Mouse (Mus musculus) neural tube, embryonic 15.5 days (tissue): ENCODE measurements at regions not wholly inside any gene's neighbourhood (a gene's known extent, or its start where the extent isn't known, plus 50 kb on each side); places are given as distances from the start of the nearest gene placed in this dataset.

Experiments used
- ATAC-seq: fragments of 200-750 bp; cut with Nextera tagmentation; 2 replicates; pipeline ENCODE4 v1.8.0; 2017; ENCODE audit warnings: mild to moderate bottlenecking, moderate TSS enrichment, moderate library complexity; ENCODE audit not compliant: low FRiP score
- H3K27ac ChIP-seq: fragments of 300-500 bp; sonication (generic); replicated peaks from 2 replicates; pipeline ENCODE4 v1.5.1; 2015; ENCODE audit warnings: mild to moderate bottlenecking, inconsistent platforms
- H3K27me3 ChIP-seq: fragments of 300-500 bp; sonication (generic); replicated peaks from 2 replicates; pipeline ENCODE4 v1.6.1; 2015; ENCODE audit warnings: inconsistent platforms
- H3K36me3 ChIP-seq: fragments of 300-500 bp; sonication (generic); 2 replicates; pipeline ENCODE4 v1.6.1; 2015; ENCODE audit warnings: inconsistent platforms
- H3K4me1 ChIP-seq: fragments of 300-500 bp; sonication (generic); 2 replicates; pipeline ENCODE4 v1.6.1; 2015; ENCODE audit warnings: inconsistent platforms
- H3K4me2 ChIP-seq: fragments of 300-500 bp; sonication (generic); 2 replicates; pipeline ENCODE4 v1.6.1; 2015; ENCODE audit warnings: inconsistent platforms, mild to moderate bottlenecking, moderate library complexity
- H3K4me3 ChIP-seq: fragments of 300-500 bp; sonication (generic); replicated peaks from 2 replicates; pipeline ENCODE4 v1.5.1; 2015; ENCODE audit warnings: mild to moderate bottlenecking, inconsistent platforms
- H3K9ac ChIP-seq: fragments of 300-500 bp; sonication (generic); replicated peaks from 2 replicates; pipeline ENCODE4 v1.6.1; 2015; ENCODE audit warnings: mild to moderate bottlenecking, inconsistent platforms
- H3K9me3 ChIP-seq: fragments of 300-500 bp; sonication (generic); replicated peaks from 2 replicates; pipeline ENCODE4 v1.6.1; 2016; ENCODE audit warnings: inconsistent platforms
- WGBS: fragments of 180-500 bp; shearing (Covaris S2); methylation state at CpG from one replicate; pipeline ENCODE4 v1.1.7; 2015; ENCODE audit warnings: mixed read lengths; 5-methylcytosine and 5-hydroxymethylcytosine counted together

DNA sequence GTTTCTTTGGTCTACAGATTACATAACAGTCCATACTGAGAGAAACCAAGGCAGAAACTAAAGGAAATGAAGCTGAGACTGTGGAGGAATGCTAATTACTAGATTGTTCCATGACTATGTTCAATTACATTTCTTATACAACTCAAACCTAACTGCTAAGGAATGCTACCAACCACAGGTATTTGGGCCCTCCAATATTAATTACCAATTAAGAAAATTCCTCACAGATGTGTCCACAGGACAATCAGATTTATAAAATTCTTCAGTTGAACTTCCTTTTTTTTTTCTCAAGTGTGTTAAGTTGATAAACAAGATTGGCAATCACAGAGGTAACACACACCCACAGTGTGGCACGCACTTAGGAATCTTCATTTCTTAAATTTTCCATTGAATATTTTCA lies 196.8 kb upstream of the A730009L09Rik start:
- ATAC-seq, result no peak
- no peak overlapping the region for H3K4me2 ChIP-seq
- no peak overlapping the region for H3K27ac ChIP-seq
- no peaks in the 10 kb centered on the region for H3K9me3 ChIP-seq
- WGBS, result 92% methylated on average over 1 of the region's 1 CpGs
- no peaks in the 10 kb centered on the region for H3K4me1 ChIP-seq
- no peak overlapping the region for H3K9ac ChIP-seq
- H3K36me3 ChIP-seq, result no peaks in the 10 kb centered on the region
- no peaks in the 10 kb centered on the region for H3K27me3 ChIP-seq
- no peak overlapping the region for H3K4me3 ChIP-seq

DNA sequence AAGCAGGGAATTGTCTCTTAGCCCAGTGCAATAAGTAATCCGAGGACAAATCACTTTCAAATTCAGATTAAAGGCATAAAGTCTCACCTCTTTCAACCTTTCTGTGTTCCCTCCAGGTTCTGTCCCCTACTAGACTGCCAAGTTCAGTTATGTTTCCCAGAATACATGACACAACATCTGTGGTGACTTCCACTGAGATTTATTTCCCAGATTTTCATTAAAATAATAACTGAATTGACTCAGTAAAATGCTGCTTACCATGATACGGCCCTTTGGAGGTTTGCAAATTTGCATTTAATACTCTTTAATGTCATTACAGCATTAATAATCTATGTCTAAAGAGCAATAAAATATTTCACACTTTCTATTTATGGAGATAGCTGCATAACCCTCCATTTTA lies 193.4 kb upstream of the A730009L09Rik start:
- no peaks in the 10 kb centered on the region for H3K36me3 ChIP-seq
- ATAC-seq, result peak; percentile 41; the same call in 1 of the 2 replicates
- H3K9ac ChIP-seq, result no peak overlapping the region
- no peaks in the 10 kb centered on the region for H3K4me1 ChIP-seq
- no peaks in the 10 kb centered on the region for H3K27me3 ChIP-seq
- H3K4me2 ChIP-seq, result no peak overlapping the region
- H3K4me3 ChIP-seq, result no peak overlapping the region
- H3K9me3 ChIP-seq, result no peaks in the 10 kb centered on the region
- no peak overlapping the region for H3K27ac ChIP-seq
- 34% methylated on average over 2 of the region's 2 CpGs for WGBS

DNA sequence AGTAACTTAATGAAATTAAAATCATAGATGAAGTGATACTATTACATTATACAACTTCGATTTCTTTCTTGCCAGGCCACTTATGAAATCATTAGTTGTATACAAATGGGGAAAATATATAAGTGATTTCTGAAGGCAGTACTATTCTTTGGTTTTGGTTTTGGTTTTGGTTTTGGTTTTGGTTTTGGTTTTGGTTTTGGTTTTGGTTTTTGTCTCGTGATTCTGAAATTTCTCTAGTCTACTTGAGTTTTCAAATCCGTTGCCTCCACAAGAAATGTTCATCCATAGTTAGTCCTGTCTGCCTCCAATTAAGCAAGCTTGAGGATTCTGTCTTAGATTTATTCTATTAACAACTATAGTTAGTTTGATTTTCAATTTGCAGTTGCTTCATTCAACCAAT lies 184.6 kb upstream of the A730009L09Rik start:
- no peak overlapping the region for H3K27ac ChIP-seq
- 93% methylated on average over 3 of the region's 3 CpGs for WGBS

DNA sequence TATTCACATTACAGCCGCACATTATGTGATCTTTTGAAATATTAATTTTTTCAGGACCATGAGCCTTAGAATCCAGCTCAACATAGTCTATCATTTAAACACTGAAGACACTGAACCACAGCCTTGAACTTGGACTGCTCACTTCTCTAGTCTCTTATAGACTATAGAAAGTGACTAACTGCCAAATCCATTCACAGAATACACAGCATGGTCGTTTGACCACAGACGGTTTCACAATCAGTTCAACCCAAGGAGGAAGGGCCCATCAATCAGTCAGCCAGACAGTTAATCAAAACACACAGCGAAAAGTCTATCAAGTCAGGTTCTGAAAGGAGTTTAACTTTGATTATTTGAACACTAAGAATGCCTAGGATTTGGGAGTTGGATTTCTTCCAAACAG lies 168.8 kb upstream of the A730009L09Rik start:
- no peak for ATAC-seq
- H3K4me3 ChIP-seq, result no peak overlapping the region
- 51% methylated on average over 4 of the region's 4 CpGs for WGBS
- no peaks in the 10 kb centered on the region for H3K36me3 ChIP-seq
- no peak overlapping the region for H3K27ac ChIP-seq
- H3K4me2 ChIP-seq, result no peak overlapping the region
- H3K9ac ChIP-seq, result no peak overlapping the region
- H3K27me3 ChIP-seq, result no peaks in the 10 kb centered on the region
- H3K9me3 ChIP-seq, result no peaks in the 10 kb centered on the region
- no peaks in the 10 kb centered on the region for H3K4me1 ChIP-seq

More for the DNA sequence above, 184.6 kb upstream of the A730009L09Rik start:
- Histone ChIP-seq H3K4me1 (no peaks in the 10 kb centered on the region), H3K36me3 (no peaks in the 10 kb centered on the region), H3K9ac (no peak overlapping the region), H3K27me3 (no peaks in the 10 kb centered on the region), H3K9me3 (no peaks in the 10 kb centered on the region), H3K4me3 (no peak overlapping the region), H3K4me2 (no peak overlapping the region)
- no peak for ATAC-seq

DNA sequence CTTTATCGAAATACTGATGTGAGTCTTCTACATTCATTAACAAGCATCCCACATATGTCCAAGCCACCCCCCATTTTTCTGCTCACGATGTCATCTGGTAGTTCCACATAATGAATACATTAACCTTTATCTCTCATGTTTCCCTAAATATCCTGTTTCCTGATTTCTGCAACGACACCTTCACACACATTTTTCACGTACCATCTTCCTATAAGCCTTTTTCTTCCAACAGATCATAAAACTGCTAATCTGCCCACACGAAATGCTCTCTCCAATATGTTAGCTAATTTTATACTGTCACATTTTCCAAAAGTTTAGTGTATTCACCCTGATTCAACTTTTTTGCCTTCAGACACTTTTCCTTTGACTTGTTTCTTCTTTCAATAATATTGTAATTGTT lies 159.8 kb upstream of the A730009L09Rik start:
- no peak for ATAC-seq
- H3K4me1 ChIP-seq, result no peaks in the 10 kb centered on the region
- no peaks in the 10 kb centered on the region for H3K36me3 ChIP-seq
- H3K9ac ChIP-seq, result no peak overlapping the region
- H3K9me3 ChIP-seq, result no peaks in the 10 kb centered on the region
- WGBS, result 90% methylated on average over 5 of the region's 5 CpGs
- no peak overlapping the region for H3K4me3 ChIP-seq
- H3K27me3 ChIP-seq, result no peaks in the 10 kb centered on the region
- H3K4me2 ChIP-seq, result no peak overlapping the region
- H3K27ac ChIP-seq, result no peak overlapping the region

DNA sequence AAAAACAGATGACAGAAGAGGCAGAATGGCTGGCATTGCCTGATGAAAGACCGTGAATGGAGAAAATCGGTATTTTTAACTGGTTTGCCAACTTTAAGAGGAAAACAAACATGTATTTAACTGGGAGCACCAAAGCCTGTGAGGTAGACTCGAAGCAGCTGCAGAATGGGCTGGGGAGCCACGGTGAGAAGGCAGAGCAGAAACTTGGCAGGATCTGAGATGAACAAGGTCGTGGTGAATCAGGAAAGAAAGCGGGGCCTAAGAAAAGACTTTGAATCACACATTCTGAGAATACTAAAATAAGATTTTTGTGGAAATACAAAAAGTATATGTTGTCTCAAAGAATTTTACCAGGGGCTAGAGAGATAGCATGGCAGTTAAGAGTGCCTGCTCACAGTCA lies 149.0 kb upstream of the A730009L09Rik start:
- 89% methylated on average over 6 of the region's 6 CpGs for WGBS
- H3K27me3 ChIP-seq, result no peaks in the 10 kb centered on the region
- ATAC-seq, result no peak

DNA sequence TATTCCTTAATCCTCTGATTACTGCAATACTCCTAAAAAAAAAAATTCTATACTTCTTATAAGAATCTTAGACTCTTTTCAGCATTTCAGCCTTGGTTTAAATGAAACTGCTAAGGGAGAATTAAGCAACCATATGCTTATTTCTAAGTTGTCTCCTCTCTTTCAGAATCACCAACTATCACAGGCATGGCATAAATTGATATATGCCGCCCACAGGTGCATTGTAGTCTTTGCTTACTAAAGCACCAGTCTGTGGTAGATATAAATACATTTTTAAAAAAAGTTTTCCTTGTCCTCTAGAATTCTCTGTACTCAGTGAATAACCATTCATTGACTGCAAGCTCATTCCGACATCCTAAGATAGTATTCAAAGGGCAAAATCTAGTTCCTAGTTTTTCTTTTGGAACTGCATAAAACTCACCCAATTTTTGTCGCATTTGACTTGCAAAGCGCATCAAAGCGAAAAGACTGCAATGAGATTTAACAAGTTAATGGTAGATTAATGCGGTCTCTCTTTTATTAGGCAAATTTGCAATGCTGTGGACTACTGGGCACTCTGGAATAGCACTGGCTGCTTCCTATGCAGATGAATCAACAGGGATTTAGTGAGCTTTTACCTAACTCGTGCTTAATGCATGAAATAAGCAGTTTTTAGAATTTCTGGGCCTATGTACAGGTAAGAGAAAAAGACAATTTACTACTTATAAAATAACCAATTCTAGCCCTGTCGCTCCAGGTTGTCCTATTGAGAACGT lies 145.8 kb upstream of the A730009L09Rik start:
- Histone ChIP-seq H3K27me3 (no peaks in the 10 kb centered on the region), H3K4me1 (no peaks in the 10 kb centered on the region), H3K4me3 (no peak overlapping the region), H3K9ac (no peak overlapping the region), H3K4me2 (no peak overlapping the region), H3K27ac (no peak overlapping the region), H3K9me3 (no peaks in the 10 kb centered on the region), H3K36me3 (no peaks in the 10 kb centered on the region)
- 54% methylated on average over 9 of the region's 9 CpGs for WGBS
- ATAC-seq, result no peak

More for the DNA sequence above, 149.0 kb upstream of the A730009L09Rik start:
- no peaks in the 10 kb centered on the region for H3K9me3 ChIP-seq
- no peaks in the 10 kb centered on the region for H3K36me3 ChIP-seq
- H3K27ac ChIP-seq, result no peak overlapping the region
- no peaks in the 10 kb centered on the region for H3K4me1 ChIP-seq
- no peak overlapping the region for H3K4me2 ChIP-seq
- no peak overlapping the region for H3K9ac ChIP-seq
- H3K4me3 ChIP-seq, result no peak overlapping the region

DNA sequence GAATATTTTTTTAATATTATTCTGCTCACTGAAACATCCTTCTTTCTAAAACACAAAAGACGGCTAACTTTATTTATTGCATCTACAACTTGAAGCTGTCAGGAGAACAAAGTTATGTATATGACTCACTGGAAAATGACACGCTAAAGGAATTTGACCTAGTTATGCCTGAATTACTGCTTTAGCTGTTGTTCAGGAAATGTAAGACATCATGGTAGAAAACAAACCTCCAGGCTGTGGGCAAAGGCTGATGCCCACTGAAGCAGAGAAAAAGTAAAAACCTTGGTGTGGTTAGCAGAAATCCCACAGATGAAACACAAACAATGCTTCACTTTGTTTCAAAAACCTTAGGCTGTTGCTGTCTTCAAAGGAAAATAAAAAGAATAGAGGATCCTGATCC lies 136.5 kb upstream of the A730009L09Rik start:
- Histone ChIP-seq H3K4me1 (no peaks in the 10 kb centered on the region), H3K27ac (no peak overlapping the region), H3K9me3 (no peaks in the 10 kb centered on the region), H3K4me3 (no peak overlapping the region), H3K27me3 (no peaks in the 10 kb centered on the region), H3K4me2 (no peak overlapping the region), H3K9ac (no peak overlapping the region), H3K36me3 (no peaks in the 10 kb centered on the region)
- 74% methylated on average over 2 of the region's 2 CpGs for whole genome bisulfite sequencing
- no peak for ATAC-seq

DNA sequence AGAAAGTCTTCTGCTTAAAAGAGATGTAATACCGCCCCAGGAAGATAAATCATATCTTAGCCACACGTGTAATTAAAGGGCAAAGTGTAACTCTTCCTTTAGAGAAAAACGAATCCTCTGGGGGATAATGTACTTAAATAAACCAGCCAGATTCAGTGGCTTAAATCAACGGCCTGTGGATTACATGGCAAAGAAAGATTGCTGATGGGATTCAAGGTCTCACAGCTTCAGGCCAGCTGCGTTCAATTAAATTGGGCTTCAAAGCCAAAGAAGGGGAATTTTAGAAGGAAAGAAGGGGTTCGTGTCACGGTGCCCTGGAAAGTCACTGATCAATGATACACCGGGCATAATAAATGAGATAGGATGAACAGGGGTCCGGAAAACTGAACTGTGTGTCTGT lies 123.2 kb upstream of the A730009L09Rik start:
- Histone ChIP-seq H3K4me3 (no peak overlapping the region), H3K4me1 (no peaks in the 10 kb centered on the region), H3K36me3 (no peaks in the 10 kb centered on the region), H3K9me3 (no peaks in the 10 kb centered on the region), H3K27ac (no peak overlapping the region), H3K4me2 (no peak overlapping the region), H3K9ac (no peak overlapping the region), H3K27me3 (no peaks in the 10 kb centered on the region)
- WGBS, result 51% methylated on average over 9 of the region's 9 CpGs
- no peak for ATAC-seq

DNA sequence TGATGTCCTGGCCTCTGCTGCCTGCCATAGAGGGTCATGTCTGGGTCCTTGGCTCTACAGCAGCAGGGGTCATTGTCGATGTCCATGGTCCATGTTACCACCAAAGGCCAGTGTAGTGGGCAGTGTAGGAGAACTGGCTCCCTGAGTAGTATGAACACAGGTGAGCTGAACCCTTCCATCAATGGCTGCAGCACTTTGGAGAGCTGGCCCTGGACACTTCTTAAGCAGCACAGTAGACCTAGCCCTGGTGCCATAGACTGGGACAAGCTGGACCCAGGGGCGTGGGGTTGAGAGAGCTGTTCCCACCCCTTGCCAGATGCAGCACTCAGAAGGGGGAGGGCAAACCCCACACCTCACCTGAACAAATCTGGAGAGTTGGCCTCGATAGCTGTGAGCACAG lies 120.0 kb upstream of the A730009L09Rik start:
- no peak for ATAC-seq
- H3K4me1 ChIP-seq, result no peaks in the 10 kb centered on the region
- H3K27ac ChIP-seq, result no peak overlapping the region
- H3K4me3 ChIP-seq, result no peak overlapping the region
- 86% methylated on average over 3 of the region's 3 CpGs for WGBS
- no peak overlapping the region for H3K4me2 ChIP-seq
- H3K9me3 ChIP-seq, result no peaks in the 10 kb centered on the region
- H3K27me3 ChIP-seq, result no peaks in the 10 kb centered on the region
- no peaks in the 10 kb centered on the region for H3K36me3 ChIP-seq
- no peak overlapping the region for H3K9ac ChIP-seq

DNA sequence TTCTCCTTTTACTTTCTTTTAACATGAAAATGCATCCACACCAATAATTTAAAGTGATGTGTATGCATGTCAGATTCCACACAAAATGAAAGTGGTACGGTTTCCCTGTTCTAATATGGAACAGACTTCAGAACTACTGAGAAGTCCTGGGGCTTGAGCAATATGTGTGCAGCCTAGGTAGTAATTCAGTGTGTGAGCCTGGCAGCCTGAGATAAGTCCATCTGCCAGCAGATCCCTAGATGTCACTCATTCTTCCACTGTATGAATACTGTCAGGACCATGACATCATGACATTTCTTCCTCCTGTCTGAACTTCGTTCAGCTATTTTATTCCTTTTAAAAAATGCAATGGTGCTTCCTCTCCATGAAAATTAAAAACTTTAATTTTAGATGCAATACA lies 93.3 kb upstream of the A730009L09Rik start:
- H3K4me3 ChIP-seq, result no peak overlapping the region
- ATAC-seq, result no peak
- H3K9ac ChIP-seq, result no peak overlapping the region
- WGBS, result 83% methylated on average over 2 of the region's 2 CpGs
- H3K27ac ChIP-seq, result no peak overlapping the region
- no peaks in the 10 kb centered on the region for H3K27me3 ChIP-seq
- H3K4me2 ChIP-seq, result no peak overlapping the region
- no peaks in the 10 kb centered on the region for H3K36me3 ChIP-seq
- H3K9me3 ChIP-seq, result no peaks in the 10 kb centered on the region
- no peaks in the 10 kb centered on the region for H3K4me1 ChIP-seq

DNA sequence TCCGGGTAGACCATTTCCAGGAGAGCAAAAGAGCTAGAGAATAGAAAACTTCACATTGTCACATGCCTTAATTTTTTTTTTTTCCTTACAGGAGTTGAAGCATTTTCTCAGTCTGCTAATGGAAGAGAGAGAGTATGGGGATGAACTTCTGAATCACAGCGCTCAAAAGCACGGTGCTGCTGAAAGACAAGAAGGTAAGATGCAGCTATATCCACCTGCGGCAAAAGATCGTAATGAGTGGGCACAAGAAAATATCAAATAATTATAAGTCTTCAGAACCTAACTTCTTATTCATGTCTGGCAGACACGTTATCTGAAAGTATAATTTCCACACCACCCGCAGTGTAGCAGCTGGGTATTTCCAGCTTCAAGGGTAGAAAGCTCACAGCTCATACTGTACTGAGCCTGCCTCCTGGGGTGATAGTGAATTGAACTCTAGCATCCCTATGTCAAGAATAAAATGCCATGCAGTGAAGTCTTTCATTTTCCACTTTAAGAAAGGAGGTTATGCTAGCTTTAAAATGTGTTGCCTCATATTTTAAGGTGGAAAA lies 87.9 kb upstream of the A730009L09Rik start:
- H3K4me3 ChIP-seq, result no peak overlapping the region
- H3K9me3 ChIP-seq, result no peaks in the 10 kb centered on the region
- 83% methylated on average over 7 of the region's 7 CpGs for WGBS
- H3K27me3 ChIP-seq, result no peaks in the 10 kb centered on the region
- no peak overlapping the region for H3K4me2 ChIP-seq
- H3K9ac ChIP-seq, result no peak overlapping the region
- H3K27ac ChIP-seq, result no peak overlapping the region
- no peaks in the 10 kb centered on the region for H3K36me3 ChIP-seq
- no peak for ATAC-seq
- H3K4me1 ChIP-seq, result no peaks in the 10 kb centered on the region
